Mouse (Mus musculus) CD4-positive, CD25-positive, alpha-beta regulatory T cell, adult 2 months (primary cell): ENCODE measurements around the gene Polr2i.
A peak's percentile ranks its signal among the peaks of the same experiment; 100 is the strongest.

Source experiments
- DNase-seq: peaks from one replicate; pipeline ENCODE4 v3.0.0-alpha.2; 2012; ENCODE audit warnings: low read depth, low spot score

Polr2i gene

GRCm38 (mm10) chr7:30265531-30265930, 33.8 kb downstream of the Polr2i start:
- DNase-seq = no peak

- no peak for DNase-seq
Measured at GRCm38 (mm10) chr7:30265935-30266334, 34.2 kb downstream of the Polr2i start.

- no peak for DNase-seq
Measured at GRCm38 (mm10) chr7:30266780-30267179, 35.0 kb downstream of the Polr2i start.

- no peak for DNase-seq
Measured at GRCm38 (mm10) chr7:30269641-30270040, 37.9 kb downstream of the Polr2i start.

GRCm38 (mm10) chr7:30274383-30274782, 42.6 kb downstream of the Polr2i start:
- DNase-seq = no peak

GRCm38 (mm10) chr7:30278911-30279310, 47.2 kb downstream of the Polr2i start:
- no peak for DNase-seq

- DNase-seq = no peak
Measured at GRCm38 (mm10) chr7:30279536-30279935, 47.8 kb downstream of the Polr2i start.

GRCm38 (mm10) chr7:30279951-30280669, 48.4 kb downstream of the Polr2i start, which contains the start of the genes Thap8 and Wdr62:
Gene Thap8, plus strand, starts transcription at chr7:30280094.
Gene Wdr62, minus strand, starts transcription at chr7:30280419.
- peak; percentile 95 for DNase-seq

- peak; percentile 92 for DNase-seq
Measured at GRCm38 (mm10) chr7:30280670-30281138, 49.0 kb downstream of the Polr2i start.

GRCm38 (mm10) chr7:30281522-30281921, 49.8 kb downstream of the Polr2i start:
- no peak for DNase-seq

GRCm38 (mm10) chr7:30282740-30283139, 51.0 kb downstream of the Polr2i start:
- no peak for DNase-seq
